8 mouse cellular contexts compared by ENCODE assay signal in genomic region chr10:128493319-128493694, GRCm38 (mm10). TPM values are rescaled to one million over a fixed set of nuclear protein-coding genes. Genes with fewer than 3 reads are reported as not detected.
DNase-seq lines count a peak whose midpoint lies in the region; ATAC-seq and TF ChIP-seq lines count a peak whose summit lies in the region.

No protein-coding gene starts in this region.

- no peaks in the 10 kb centered on the region for H3K27me3 ChIP-seq in testis, adult 2 months (ENCODE audit: control insufficient read depth, insufficient read depth, low read length)
- H3K27me3 ChIP-seq in limb, embryonic 11.5 days (ENCODE audit: control insufficient read depth, insufficient read depth, low read length), result no peaks in the 10 kb centered on the region

- TF ChIP-seq POLR2A in testis, adult 2 months (IDR thresholded peaks at IDR 0.05; ENCODE audit: control insufficient read depth, low read depth, low read length), result no peak
- no peak for TF ChIP-seq POLR2A in olfactory bulb, adult 2 months (IDR thresholded peaks at IDR 0.05; ENCODE audit: insufficient read depth, low read depth, low read length)

- TF ChIP-seq CTCF in gastrocnemius, adult 2 months (IDR thresholded peaks at IDR 0.05), result no peak
- TF ChIP-seq CTCF in testis, adult 2 months (IDR thresholded peaks at IDR 0.05; ENCODE audit: control insufficient read depth, insufficient read depth, insufficient replicate concordance, low read depth, low read length), result no peak
- TF ChIP-seq CTCF in olfactory bulb, adult 2 months (IDR thresholded peaks at IDR 0.05; ENCODE audit: insufficient read depth, low read depth, low read length), result no peak

- no peaks in the 10 kb centered on the region for H3K9me3 ChIP-seq in limb, embryonic 11.5 days (ENCODE audit: control insufficient read depth, low read length)

- WGBS in limb, embryonic 11.5 days, result under 1% methylated on average over 12 of the region's 12 CpGs
- WGBS in olfactory bulb, adult 2 months, result under 1% methylated on average over 12 of the region's 12 CpGs

- intact Hi-C loops in gastrocnemius, adult 2 months (cut with DNase I), result loop anchor here (2.0 to 5.0 kb wide), 2 partner anchors 33 to 34 kb away; partner anchors contain the start of gene Esyt1

- DNase-seq in gastrocnemius, adult 2 months, result no peak
- no peak for DNase-seq in gastrocnemius, postnatal 25 days
- DNase-seq in testis, postnatal 14 days (ENCODE audit: low spot score), result no peak
- no peak for DNase-seq in limb, embryonic 11.5 days (ENCODE audit: low spot score)
- no peak for DNase-seq in right cerebral cortex, postnatal 14 days
- no peak for DNase-seq in gastrocnemius, adult 18-20 months (ENCODE audit: low spot score)

- H3K9ac ChIP-seq in limb, embryonic 11.5 days (ENCODE audit: low read length), result peak overlapping the region; percentile 79

- peaks cover 23% of the 10 kb centered on the region for H3K4me1 ChIP-seq in testis, adult 2 months (ENCODE audit: control insufficient read depth, insufficient read depth, low read length)
- H3K4me1 ChIP-seq in limb, embryonic 11.5 days (ENCODE audit: control insufficient read depth, insufficient read depth, low read length), result peaks cover 11% of the 10 kb centered on the region
- H3K4me1 ChIP-seq in olfactory bulb, adult 2 months (ENCODE audit: control insufficient read depth, insufficient read depth, low read length), result peaks cover 42% of the 10 kb centered on the region

- H3K4me2 ChIP-seq in limb, embryonic 11.5 days (ENCODE audit: low read depth, severe bottlenecking), result peak overlapping the region; percentile 59

- H3K36me3 ChIP-seq in testis, adult 2 months (ENCODE audit: control insufficient read depth, insufficient read depth, low read length), result no peaks in the 10 kb centered on the region; the same call in 1 of the 2 replicates
- H3K36me3 ChIP-seq in limb, embryonic 11.5 days (ENCODE audit: control insufficient read depth, insufficient read depth, low read length), result peaks cover 19% of the 10 kb centered on the region

- peak; percentile 14 for ATAC-seq in limb, embryonic 11.5 days (ENCODE audit: insufficient number of reproducible peaks, low FRiP score, low TSS enrichment, low read depth)

- peak overlapping the region; percentile 100 for H3K27ac ChIP-seq in gastrocnemius, adult 2 months
- H3K27ac ChIP-seq in testis, adult 2 months (ENCODE audit: control insufficient read depth, insufficient read depth, low read depth, low read length), result peak overlapping the region; percentile 79
- H3K27ac ChIP-seq in limb, embryonic 11.5 days (replicated peaks; ENCODE audit: low read depth, low read length), result peak overlapping the region; percentile 73
- H3K27ac ChIP-seq in olfactory bulb, adult 2 months (ENCODE audit: insufficient read depth, low read depth, low read length), result peak overlapping the region; percentile 78

- H3K4me3 ChIP-seq in gastrocnemius, adult 2 months, result peak overlapping the region; percentile 98
- peak overlapping the region; percentile 94 for H3K4me3 ChIP-seq in testis, adult 2 months (ENCODE audit: control insufficient read depth, low read depth, low read length)
- peak overlapping the region; percentile 86 for H3K4me3 ChIP-seq in limb, embryonic 11.5 days (ENCODE audit: low read depth, low read length)
- H3K4me3 ChIP-seq in olfactory bulb, adult 2 months (ENCODE audit: insufficient read depth, low read depth, low read length), result peak overlapping the region; percentile 75

RNA-seq across cellular contexts. Expression of gene Myl6, which starts 0.6 kb away (rescaled TPM):
- total RNA-seq in gastrocnemius, adult 2 months (2021), result 100 to 1,000 TPM; 171 to 179 TPM
- total RNA-seq in gastrocnemius, postnatal 25 days (2021), result 100 to 1,000 TPM; 179 to 253 TPM
- 191 and 248 TPM in 2 replicates for polyA plus RNA-seq in testis, adult 2 months (2012; rRNA removed)
- polyA plus RNA-seq in limb, embryonic 11.5 days (2014; fragmentation: Nextera tagmentation; extraction: Ambion mirVana), result 656 and 696 TPM in 2 replicates
- not detected in 2 replicates for polyA plus RNA-seq in olfactory bulb, adult 2 months (2012; ENCODE audit: insufficient read depth, insufficient read length, low replicate concordance, missing spikeins)
- 100 to 1,000 TPM; 150 to 187 TPM for total RNA-seq in gastrocnemius, adult 18-20 months (2021)

RNA-seq across cellular contexts. Expression of gene Myl6b, which starts 5.2 kb away (rescaled TPM):
- total RNA-seq in gastrocnemius, adult 2 months (2021), result 10 to 100 TPM in 1 of 2 experiments, 1 to 10 TPM in 1; 6.5 to 17.8 TPM
- total RNA-seq in gastrocnemius, postnatal 25 days (2021), result 10 to 100 TPM; 20.3 to 38.5 TPM
- 20.3 and 23.2 TPM in 2 replicates for polyA plus RNA-seq in testis, adult 2 months (2012; rRNA removed)
- polyA plus RNA-seq in limb, embryonic 11.5 days (2014; fragmentation: Nextera tagmentation; extraction: Ambion mirVana), result 3.1 and 4.4 TPM in 2 replicates
- polyA plus RNA-seq in olfactory bulb, adult 2 months (2012; ENCODE audit: insufficient read depth, insufficient read length, low replicate concordance, missing spikeins), result not detected in 2 replicates
- total RNA-seq in gastrocnemius, adult 18-20 months (2021), result 10 to 100 TPM in 1 of 2 experiments, 1 to 10 TPM in 1; 9.0 to 28.2 TPM

RNA-seq across cellular contexts. Expression of gene Esyt1, which starts 32.4 kb away (rescaled TPM):
- total RNA-seq in gastrocnemius, adult 2 months (2021), result 10 to 100 TPM; 13.7 to 14.3 TPM
- total RNA-seq in gastrocnemius, postnatal 25 days (2021), result 10 to 100 TPM; 12.5 to 17.6 TPM
- polyA plus RNA-seq in testis, adult 2 months (2012; rRNA removed), result 1.6 and 3.1 TPM in 2 replicates
- polyA plus RNA-seq in limb, embryonic 11.5 days (2014; fragmentation: Nextera tagmentation; extraction: Ambion mirVana), result 7.6 and 8.9 TPM in 2 replicates
- not detected in 2 replicates for polyA plus RNA-seq in olfactory bulb, adult 2 months (2012; ENCODE audit: insufficient read depth, insufficient read length, low replicate concordance, missing spikeins)
- total RNA-seq in gastrocnemius, adult 18-20 months (2021), result 10 to 100 TPM; 12.3 to 15.3 TPM

RNA-seq across cellular contexts. Expression of gene Smarcc2, which starts 34.3 kb away (rescaled TPM):
- 10 to 100 TPM; 46.5 to 53.2 TPM for total RNA-seq in gastrocnemius, adult 2 months (2021)
- total RNA-seq in gastrocnemius, postnatal 25 days (2021), result 10 to 100 TPM; 40.7 to 43.9 TPM
- 138 and 141 TPM in 2 replicates for polyA plus RNA-seq in testis, adult 2 months (2012; rRNA removed)
- 96.5 and 105 TPM in 2 replicates for polyA plus RNA-seq in limb, embryonic 11.5 days (2014; fragmentation: Nextera tagmentation; extraction: Ambion mirVana)
- polyA plus RNA-seq in olfactory bulb, adult 2 months (2012; ENCODE audit: insufficient read depth, insufficient read length, low replicate concordance, missing spikeins), result 236 and 251 TPM in 2 replicates
- 10 to 100 TPM; 44.1 to 49.5 TPM for total RNA-seq in gastrocnemius, adult 18-20 months (2021)

RNA-seq across cellular contexts. Expression of gene Zc3h10, which starts 54.3 kb away (rescaled TPM):
- 1 to 10 TPM; 4.2 to 6.5 TPM for total RNA-seq in gastrocnemius, adult 2 months (2021)
- total RNA-seq in gastrocnemius, postnatal 25 days (2021), result 1 to 10 TPM; 4.9 to 5.1 TPM
- polyA plus RNA-seq in testis, adult 2 months (2012; rRNA removed), result 29.9 and 33.9 TPM in 2 replicates
- 15.3 and 19.4 TPM in 2 replicates for polyA plus RNA-seq in limb, embryonic 11.5 days (2014; fragmentation: Nextera tagmentation; extraction: Ambion mirVana)
- polyA plus RNA-seq in olfactory bulb, adult 2 months (2012; ENCODE audit: insufficient read depth, insufficient read length, low replicate concordance, missing spikeins), result not detected in 2 replicates
- total RNA-seq in gastrocnemius, adult 18-20 months (2021), result 1 to 10 TPM; 4.6 to 8.3 TPM
